Mouse (Mus musculus) MEL-GATA-1-ER (cell line): Measurements from ENCODE around the gene Fbxl21.

ENCODE experiments used
- DNase-seq: peaks from one replicate; pipeline ENCODE4 v3.0.0-alpha.2; 2012; ENCODE audit warnings: low read depth; ENCODE audit errors: extremely low read depth

Gene Fbxl21

DNA sequence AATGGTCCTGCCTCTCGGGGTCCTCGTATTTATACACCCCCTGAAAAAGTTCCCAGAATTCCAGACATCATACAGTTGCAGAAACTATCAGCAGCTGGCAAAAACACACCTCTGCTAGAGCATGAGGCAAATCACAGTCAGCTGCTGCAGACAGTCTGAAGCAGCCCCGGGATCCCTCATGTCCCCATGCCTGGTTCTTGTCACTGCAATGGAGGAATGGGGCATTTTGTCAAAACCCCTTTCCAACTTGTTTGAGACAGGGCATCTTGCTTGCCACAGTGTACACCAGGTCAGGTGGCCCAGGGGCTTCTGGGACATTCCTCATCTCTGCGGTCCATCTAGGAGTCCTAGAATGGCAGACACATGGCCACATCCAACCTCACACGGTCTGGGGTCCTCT, 12.7 kb downstream of the Fbxl21 start:
- DNase-seq, result no peak

DNA sequence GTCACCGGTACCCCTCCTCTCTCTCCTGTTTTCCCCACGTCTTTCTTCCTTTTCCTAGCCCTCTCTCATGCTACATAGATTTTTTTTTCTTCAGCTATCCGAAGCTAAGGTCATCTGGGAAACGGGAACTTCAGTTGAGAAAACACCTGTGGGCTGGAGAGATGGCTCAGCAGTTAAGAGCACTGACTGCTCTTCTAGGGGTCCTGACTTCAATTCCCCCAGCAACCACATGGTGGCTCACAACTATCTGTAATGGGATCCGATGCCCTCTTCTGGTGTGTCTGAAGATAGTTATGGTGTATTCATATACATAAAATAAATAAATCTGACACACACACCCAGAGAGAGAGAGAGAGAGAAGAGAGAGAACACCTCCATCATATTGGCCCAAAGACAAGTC, 13.3 kb downstream of the Fbxl21 start:
- no peak for DNase-seq

DNA sequence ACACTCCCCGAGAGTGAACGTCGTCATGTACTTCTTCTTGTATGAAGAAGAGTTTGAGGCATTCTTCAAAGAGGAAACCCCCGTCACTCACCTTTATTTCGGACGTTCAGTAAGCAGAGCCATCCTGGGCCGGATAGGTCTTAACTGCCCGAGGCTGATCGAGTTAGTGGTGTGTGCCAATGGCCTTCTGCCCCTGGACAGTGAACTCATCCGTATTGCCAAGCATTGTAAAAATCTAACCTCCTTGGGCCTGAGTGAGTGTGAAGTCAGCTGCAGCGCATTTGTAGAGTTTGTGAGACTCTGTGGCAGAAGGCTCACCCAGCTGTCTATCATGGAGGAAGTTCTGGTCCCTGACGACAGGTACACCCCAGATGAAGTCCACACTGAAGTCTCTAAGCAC, 14.8 kb downstream of the Fbxl21 start:
- DNase-seq, result no peak

DNA sequence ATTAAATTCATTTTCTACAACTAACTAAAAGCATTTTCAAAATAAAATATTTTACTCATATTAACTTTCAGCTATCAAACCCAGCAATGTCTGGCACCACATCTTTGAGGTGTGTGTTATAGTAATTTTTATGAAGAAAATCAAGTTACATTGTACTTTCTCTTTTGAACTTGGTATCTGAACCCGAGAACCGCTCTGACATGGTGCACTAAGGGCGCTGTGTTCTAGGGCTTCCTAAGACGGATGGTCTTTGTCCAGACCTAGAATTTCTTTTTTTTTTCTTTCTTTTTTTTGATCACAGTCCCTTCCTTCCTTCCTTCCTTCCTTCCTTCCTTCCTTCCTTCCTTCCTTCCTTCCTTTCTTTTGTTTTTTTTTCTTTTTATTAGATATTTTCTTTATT, 17.6 kb downstream of the Fbxl21 start:
- no peak for DNase-seq

DNA sequence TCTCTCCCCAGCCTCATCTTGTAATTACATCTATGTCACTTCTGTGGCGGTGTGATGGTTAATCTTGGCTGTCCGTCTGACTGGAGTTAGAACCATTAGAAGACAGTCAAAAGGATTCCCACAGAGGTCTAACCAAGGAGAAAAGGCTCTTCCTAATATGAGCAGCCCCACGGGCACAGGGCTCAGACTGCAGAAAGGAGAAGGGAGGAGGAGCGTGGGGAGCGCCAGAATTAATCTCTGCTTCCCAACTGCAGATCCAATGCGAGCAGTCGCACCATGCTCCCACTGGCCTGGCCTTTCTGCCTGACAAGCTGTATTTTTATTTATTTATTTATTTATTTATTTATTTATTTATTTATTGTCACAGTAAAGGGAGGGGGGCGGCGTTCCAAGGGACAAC, 21.5 kb downstream of the Fbxl21 start:
- no peak for DNase-seq

DNA sequence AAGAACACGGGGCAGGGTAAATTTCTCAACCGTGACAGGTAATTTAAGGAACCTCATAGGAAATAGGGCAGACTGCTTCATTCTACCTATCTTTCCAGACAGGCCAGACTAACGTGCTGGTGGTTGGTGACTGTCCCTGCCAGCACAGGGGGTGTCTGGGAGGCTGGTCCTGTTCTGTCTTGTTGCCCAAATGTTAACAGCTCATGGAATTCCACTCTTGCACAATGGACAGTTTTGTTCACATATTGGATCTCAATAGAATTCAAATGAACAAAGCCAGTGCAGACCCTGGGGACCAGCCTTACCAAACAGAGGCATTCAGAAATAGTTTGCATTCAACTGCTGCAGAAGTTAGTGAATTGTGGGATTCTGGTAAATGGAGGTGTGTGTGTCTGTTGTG, 22.7 kb downstream of the Fbxl21 start:
- no peak for DNase-seq

DNA sequence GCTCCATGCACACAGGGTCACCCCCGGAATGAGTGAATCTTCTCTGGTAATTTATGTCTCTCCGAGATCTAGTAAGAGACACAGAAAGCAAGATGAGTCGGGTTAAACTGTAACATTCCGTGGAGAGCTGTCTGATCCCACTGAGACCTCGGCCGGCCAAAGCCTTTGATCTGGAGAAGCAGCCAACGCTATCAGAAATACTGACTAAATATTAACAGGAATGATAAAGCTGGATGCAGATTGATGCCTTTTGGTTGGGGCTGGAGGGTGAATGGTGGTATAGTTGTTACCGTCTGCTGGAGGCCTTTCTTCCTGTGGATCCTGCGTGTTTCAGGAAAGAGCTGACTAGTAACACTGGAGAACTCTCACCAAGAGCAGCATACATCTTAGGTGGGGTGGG, 26.1 kb downstream of the Fbxl21 start, which contains the start of gene Lect2:
Gene Lect2 (minus strand): TSS at position 102 of the 400 bp plus-strand sequence.
- DNase-seq, result no peak

DNA sequence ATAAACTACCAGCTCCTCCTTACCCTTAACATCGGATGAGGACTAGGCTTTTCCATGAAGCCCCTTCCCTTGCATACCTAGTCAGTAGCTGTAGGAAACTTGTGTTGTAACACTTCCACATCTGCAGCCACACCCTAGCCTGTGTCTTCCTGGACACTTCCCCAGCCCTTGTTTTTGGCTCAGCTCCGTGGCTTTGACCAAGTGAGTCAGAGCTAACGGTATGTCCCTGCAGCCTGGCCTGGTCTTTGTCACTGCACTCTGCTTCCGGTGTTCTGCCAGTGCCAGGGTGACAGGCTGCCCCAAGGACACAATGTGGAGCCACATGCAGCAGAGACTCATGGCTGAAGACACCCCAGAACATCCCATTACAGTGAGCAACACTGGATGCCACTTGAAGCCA, 27.1 kb downstream of the Fbxl21 start:
- DNase-seq, result no peak

DNA sequence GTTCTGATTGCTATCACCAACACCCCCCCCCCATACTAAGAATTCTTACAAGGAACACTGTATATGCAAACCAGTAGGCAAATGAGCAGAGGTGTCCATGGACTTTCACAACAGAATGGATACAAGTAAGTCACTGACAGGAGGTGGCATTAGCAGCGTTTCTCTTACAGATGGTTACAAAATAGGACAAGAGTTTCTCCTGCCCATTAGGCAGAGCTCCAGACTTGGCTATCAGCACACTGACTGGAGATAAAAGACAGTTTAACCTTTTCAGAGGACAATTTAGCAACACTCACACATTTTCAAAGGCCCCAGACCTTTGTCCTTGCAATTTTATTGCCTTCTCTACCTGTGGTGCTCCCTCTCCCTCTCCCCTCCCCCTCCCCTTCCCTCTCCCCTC, 28.3 kb downstream of the Fbxl21 start:
- no peak for DNase-seq

DNA sequence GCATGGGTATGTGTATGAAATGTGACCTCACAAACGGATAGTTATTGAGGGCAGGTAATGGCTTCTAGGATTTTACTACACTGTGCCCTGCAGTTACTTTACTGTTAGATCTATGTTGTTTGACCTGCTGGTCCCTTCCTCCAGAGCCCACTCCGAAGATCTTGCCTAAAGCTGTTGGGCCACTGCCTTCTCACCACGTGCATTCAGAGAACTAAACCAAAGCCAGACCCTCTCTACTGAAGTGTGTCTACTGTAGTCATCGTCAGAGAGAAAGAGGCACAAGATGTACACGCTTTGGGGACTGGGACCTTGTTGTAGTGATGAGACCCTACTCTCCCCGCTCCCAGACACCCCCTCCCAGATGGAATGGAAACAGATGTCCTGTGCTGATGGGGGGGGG, 29.4 kb downstream of the Fbxl21 start:
- DNase-seq, result no peak

DNA sequence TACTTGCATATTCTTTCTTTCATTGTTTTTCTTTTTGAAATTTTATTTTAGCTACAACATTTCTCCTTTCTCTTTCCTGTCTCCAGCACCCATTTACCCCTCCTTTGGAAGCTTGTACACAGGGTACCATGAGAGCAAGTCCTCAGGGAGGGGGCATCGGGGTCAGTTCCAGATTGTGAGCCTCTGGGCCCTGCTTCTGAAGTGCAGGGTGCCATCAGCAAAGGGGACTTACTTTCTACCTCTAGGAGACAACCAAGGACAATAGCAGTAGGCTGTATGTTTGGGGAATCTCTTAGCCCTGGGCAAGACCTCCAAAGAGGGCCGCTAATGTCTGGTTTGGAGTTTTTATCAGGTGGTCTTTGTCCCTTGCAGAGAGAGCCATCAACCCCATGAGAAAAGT, 31.7 kb downstream of the Fbxl21 start:
- DNase-seq, result no peak

DNA sequence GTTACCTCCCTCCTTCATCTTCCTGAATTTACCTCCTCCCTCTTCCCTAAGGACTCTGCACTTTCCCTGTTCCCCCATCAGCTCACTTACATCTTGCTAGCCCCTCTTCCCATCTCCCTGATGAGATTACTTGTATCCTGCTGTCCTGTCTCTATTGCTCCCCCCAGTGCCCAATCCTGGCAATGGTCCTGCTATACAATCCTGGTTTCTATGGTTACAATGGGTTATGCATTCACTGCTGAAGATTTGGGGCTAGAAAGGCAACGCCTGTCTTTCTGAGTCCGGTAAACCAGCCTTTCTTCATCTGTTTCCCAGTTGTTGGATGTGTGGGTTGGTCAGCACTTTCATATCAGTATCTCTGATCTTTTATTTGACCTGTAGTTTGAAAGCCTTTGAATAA, 32.1 kb downstream of the Fbxl21 start:
- DNase-seq, result no peak

DNA sequence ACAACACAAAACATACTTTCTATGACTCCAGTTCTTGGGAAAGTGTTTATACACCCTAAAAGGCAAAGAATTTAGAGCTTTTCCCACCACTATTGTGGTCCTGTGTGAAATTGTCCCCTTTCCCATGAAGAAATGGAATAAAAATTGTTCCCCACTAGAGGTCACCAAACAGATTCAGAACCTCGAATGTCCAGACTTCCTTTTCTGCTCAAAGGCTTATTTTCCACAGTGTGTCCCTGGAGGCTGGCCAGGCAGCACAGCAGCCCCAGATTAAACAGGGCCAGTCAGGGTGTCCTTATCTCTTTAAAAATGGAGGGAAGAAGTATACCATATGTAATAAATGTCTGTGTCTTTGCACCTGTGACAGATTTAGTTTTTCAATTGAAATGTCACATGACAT, 33.7 kb downstream of the Fbxl21 start:
- no peak for DNase-seq

DNA sequence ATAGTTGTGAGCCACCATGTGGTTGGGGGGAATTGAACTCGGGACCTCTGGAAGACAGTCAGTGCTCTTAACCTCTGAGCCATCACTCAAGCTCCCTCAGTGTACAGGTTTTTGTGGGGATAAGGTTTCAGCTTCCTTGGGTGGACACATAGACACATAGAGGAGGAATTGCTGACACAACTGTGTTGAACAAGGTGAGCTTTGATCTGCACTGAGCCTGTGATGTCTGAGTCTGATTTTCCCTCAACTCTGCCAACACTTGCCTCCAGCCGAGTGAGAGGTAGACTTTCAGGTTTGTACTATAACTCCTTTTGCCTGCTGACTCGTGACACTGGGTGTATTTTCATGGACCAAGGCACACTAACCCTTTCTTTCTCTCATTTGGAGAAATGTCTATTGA, 34.4 kb downstream of the Fbxl21 start:
- DNase-seq, result no peak

DNA sequence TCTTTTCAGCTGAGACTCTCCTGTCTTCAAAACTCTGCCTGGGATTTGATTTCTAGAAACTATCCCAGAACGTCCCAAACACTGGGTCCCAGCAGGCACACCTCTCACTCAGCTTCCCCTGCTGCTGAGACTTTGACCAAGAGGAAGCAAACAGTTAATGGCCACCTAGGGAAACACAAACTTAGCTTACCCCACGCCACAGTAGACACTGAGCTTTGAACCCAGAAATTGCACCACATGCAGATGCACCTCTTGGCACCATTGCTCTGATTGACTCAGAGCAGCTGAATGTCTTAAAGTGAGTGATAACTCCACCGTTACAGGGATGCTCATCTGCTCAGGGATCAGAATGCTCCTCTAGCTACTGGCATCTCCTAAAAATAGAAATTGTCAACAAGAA, 36.5 kb downstream of the Fbxl21 start:
- no peak for DNase-seq

DNA sequence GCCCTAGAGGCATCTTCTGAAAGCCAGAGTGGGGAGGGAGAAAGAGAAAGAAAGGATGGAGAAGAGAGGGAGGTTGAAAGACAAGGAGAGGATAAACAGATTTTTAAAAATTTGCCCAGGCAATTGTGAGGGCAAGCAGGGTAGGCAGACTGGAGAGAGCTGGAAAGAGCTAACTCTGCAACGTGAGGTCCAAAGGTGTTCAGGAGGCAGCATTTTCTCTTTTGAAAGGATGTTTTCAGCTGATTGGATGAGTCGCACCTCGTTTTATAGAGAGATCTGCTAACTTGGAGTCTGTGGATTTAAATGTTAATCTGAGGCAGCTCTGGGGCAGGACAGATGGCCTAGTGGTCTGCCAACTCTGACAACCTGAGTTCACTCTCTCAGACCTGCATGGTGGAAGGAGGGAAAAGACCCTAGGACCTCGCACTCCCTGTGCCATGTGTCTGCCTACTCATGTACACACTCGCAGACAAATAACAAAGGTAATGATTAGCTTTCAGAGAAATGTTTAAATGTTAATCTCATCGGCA, 37.6 kb downstream of the Fbxl21 start:
- DNase-seq, result no peak

DNA sequence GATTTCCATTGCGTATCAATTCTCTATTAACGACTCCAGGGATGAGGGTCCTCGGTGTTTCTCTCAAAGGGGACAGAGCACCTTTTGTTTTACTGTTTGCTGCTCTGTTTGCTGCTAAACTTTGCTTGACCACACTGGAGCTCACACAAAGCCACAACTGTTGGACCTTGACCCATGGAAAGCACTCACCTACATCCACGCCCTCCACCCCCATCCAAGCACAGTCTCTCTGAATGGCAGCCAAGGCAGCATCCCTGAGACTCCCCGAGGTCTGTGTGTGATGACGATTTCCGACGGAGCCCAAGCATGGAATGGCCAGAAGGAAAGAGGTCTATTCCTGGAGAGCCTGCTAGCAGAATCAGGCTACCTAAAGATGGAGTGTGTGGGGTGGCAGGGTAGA, 38.9 kb downstream of the Fbxl21 start:
- no peak for DNase-seq

DNA sequence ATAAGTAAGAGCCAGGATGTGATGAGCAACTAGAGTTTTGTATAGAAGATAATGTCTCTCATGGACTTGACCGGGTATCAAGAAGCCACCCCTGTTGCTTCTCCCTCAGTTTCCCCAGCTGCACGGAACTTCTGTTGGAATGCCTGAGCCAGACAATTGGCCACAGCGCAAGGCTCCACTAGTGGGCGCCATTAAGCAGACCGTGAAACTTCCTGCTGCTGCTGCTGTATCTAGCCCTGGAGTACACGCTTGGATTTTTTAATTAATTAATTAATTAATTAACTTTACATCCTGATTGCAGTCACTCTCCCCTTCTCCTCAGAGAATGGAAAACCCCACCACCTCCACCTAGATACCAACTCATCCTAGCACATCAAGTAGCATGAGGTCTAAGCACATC, 40.8 kb downstream of the Fbxl21 start:
- DNase-seq, result no peak

DNA sequence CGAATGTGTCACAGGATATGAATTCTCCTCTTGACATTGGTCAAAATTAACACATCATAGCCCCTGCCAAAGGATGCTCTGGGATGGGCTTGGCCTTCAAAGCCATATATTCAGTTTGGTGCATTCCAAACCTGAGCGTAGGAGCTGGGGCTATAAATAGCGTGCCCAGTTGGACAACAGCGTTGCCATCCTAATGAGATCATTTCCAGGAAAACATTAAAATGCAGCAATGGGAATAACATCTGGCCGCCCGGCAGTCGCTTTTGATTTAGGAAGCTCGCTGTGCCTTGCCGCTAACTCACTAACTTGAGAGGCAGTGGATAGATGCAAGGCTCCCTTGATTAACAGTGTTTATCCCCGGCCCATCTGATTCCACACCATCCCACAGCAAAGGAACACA, 44.1 kb downstream of the Fbxl21 start:
- no peak for DNase-seq

DNA sequence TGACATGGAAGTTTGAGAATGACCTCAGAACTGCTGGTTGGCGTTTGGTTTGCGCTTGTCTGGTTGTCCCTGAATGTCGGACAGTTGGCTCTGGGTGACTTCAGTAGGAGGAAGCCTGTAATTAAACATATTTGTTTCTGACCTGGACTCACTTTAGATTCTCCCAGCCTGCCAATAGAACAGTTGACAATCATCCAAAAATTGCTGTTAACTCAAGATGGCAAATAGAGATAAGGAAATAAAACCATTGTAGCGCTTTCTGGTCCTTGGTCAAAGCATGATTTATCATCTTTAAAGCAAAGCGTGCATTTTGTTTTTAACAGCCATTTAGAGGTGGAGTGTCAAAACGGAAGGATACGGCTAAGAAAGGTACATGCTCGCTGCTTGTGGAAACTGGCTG, 49.4 kb downstream of the Fbxl21 start:
- DNase-seq, result no peak

DNA sequence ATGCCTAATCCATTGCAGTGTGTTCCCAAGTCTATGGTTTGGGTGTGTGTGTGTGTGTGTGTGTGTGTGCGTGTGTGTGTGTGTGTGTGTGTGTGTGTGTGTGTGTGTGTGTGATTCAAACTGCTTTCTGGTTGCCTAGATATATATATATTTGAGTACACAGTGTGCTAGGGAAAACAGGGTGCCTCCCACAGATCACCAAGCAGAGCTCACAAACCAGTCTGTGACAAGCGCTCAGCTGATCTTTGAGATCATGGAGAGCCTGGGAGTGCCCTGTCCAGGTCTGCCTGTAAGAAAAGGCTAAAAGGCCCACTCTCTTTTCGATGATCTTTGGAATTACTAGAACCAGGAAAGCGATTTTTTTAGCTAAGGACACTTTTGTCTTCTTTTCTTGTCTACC, 52.8 kb downstream of the Fbxl21 start:
- no peak for DNase-seq

DNA sequence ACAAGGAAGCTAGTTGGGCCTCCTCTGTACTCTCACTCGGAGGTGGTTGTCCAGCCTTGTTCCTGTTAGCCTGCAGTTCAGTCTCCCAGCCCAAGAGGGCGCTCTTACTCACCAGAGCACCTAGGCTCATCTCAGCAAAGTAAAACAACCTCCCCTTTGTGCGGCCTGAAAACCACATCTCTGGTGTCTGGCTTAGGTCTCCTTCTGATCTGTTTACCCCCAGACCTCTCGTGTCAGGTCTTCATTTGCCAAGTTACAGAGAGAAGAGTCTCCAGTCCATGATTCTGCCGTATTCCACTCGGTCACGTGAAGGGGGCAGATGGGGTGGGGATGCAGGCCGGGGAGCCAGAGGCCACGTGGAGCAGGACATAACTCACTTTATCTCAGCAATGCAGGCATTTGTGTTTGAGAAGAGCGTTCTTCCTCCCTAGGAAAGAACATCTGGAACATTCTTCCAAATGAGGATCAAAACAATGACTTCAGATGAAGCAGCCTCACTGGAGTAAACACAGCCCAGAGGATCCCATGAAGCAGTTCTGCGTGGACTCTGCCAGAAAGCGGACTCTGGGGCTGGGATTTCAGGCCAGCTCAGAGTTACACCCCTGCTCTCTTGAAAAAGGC, 53.5 kb downstream of the Fbxl21 start:
- DNase-seq, result no peak

DNA sequence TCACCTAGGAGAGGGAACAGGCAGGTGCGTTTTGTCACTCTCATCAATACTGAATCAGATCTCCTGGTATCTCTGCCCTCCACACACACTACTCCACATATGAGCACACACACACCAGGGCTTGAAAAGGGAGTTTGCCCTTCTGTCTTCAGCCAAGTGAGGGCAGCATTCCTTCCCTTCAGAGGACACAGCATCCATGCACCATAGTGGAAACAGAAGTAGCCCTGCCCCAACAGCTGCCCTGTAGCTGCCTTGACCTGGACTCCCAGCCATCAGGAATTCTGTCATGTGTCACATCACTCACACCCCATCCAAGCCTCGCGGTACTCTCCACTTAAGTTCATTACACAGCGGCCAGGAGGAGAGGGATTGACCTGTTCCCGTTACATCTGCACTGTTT, 55.8 kb downstream of the Fbxl21 start:
- no peak for DNase-seq

DNA sequence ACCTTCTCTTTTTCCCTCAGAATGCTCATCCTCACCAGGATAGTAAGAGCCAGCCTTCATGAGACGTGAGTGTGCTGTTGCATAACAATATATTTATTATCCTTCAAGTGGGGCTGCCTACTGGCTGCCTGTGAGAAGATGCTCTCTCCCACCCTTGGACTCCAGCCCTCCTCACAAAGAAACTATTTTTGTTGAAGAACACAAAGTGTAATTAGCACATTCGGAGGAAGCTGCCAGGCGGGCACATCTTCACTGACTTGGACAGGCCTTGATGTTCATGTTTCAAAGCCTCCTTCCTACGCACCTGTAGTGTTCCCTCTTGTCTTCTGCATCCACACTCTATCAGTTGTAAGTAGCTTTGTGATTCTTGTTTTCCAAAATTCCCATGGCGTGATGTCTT, 58.2 kb downstream of the Fbxl21 start:
- no peak for DNase-seq
